Mouse (Mus musculus): ENCODE results near the gene Aox1. TPM values are rescaled to one million over a fixed set of nuclear protein-coding genes. Genes with fewer than 3 reads are reported as not detected.

The Aox1 gene
- polyA plus RNA-seq, 1 experiment from 2014 or later = 0.15 TPM

GRCm38 (mm10) chr1:58071509-58071908, 41.8 kb downstream of the Aox1 start:
- no peak overlapping the region for H3K9ac ChIP-seq (ENCODE audit: low read depth, low read length)
- DNase-seq (ENCODE audit: low spot score) (no peak), ATAC-seq (ENCODE audit: low FRiP score) (no peak)
- H3K27ac ChIP-seq (ENCODE audit: low read depth, low read length) = no peak overlapping the region
- H3K4me1 ChIP-seq (replicated peaks; ENCODE audit: control insufficient read depth, insufficient read depth, low read length) = no peaks in the 10 kb centered on the region
- no peaks in the 10 kb centered on the region for H3K36me3 ChIP-seq (ENCODE audit: control insufficient read depth, insufficient read depth, low read length)
- H3K4me2 ChIP-seq (replicated peaks; ENCODE audit: low read depth, low read length) = no peak overlapping the region
- H3K27me3 ChIP-seq (ENCODE audit: control insufficient read depth, insufficient read depth, low read length) = no peaks in the 10 kb centered on the region
- 85% methylated on average over 1 of the region's 1 CpGs for WGBS
- H3K9me3 ChIP-seq (ENCODE audit: control insufficient read depth, low read length) = no peaks in the 10 kb centered on the region
- no peak overlapping the region for H3K4me3 ChIP-seq (ENCODE audit: low read depth, low read length)

- Histone ChIP-seq H3K27me3 (ENCODE audit: control insufficient read depth, insufficient read depth, low read length) (no peaks in the 10 kb centered on the region), H3K9me3 (ENCODE audit: control insufficient read depth, low read length) (no peaks in the 10 kb centered on the region), H3K4me1 (replicated peaks; ENCODE audit: control insufficient read depth, insufficient read depth, low read length) (no peaks in the 10 kb centered on the region), H3K9ac (ENCODE audit: low read depth, low read length) (no peak overlapping the region), H3K4me2 (replicated peaks; ENCODE audit: low read depth, low read length) (no peak overlapping the region), H3K36me3 (ENCODE audit: control insufficient read depth, insufficient read depth, low read length) (no peaks in the 10 kb centered on the region), H3K4me3 (ENCODE audit: low read depth, low read length) (no peak overlapping the region), H3K27ac (ENCODE audit: low read depth, low read length) (no peak overlapping the region)
- WGBS = 68% methylated on average over 2 of the region's 2 CpGs
- ATAC-seq (ENCODE audit: low FRiP score) (no peak), DNase-seq (ENCODE audit: low spot score) (no peak)
Observed at GRCm38 (mm10) chr1:58072416-58072815, 42.7 kb downstream of the Aox1 start.

GRCm38 (mm10) chr1:58072991-58073730, 43.4 kb downstream of the Aox1 start:
- H3K4me3 ChIP-seq (ENCODE audit: low read depth, low read length) = no peak overlapping the region
- H3K9me3 ChIP-seq (ENCODE audit: control insufficient read depth, low read length) = no peaks in the 10 kb centered on the region
- H3K9ac ChIP-seq (ENCODE audit: low read depth, low read length) = no peak overlapping the region
- WGBS = 79% methylated on average over 12 of the region's 12 CpGs
- no peak overlapping the region for H3K4me2 ChIP-seq (replicated peaks; ENCODE audit: low read depth, low read length)
- no peaks in the 10 kb centered on the region for H3K27me3 ChIP-seq (ENCODE audit: control insufficient read depth, insufficient read depth, low read length)
- no peaks in the 10 kb centered on the region for H3K4me1 ChIP-seq (replicated peaks; ENCODE audit: control insufficient read depth, insufficient read depth, low read length)
- no peak for DNase-seq (ENCODE audit: low spot score)
- no peak for ATAC-seq (ENCODE audit: low FRiP score)
- H3K27ac ChIP-seq (ENCODE audit: low read depth, low read length) = no peak overlapping the region
- H3K36me3 ChIP-seq (ENCODE audit: control insufficient read depth, insufficient read depth, low read length) = no peaks in the 10 kb centered on the region

- Histone ChIP-seq H3K4me1 (replicated peaks; ENCODE audit: control insufficient read depth, insufficient read depth, low read length) (no peaks in the 10 kb centered on the region), H3K27me3 (ENCODE audit: control insufficient read depth, insufficient read depth, low read length) (no peaks in the 10 kb centered on the region), H3K36me3 (ENCODE audit: control insufficient read depth, insufficient read depth, low read length) (no peaks in the 10 kb centered on the region), H3K9me3 (ENCODE audit: control insufficient read depth, low read length) (no peaks in the 10 kb centered on the region), H3K4me2 (replicated peaks; ENCODE audit: low read depth, low read length) (no peak overlapping the region), H3K4me3 (ENCODE audit: low read depth, low read length) (no peak overlapping the region), H3K9ac (ENCODE audit: low read depth, low read length) (no peak overlapping the region), H3K27ac (ENCODE audit: low read depth, low read length) (no peak overlapping the region)
- ATAC-seq (ENCODE audit: low FRiP score) (no peak), DNase-seq (ENCODE audit: low spot score) (no peak)
- WGBS = 88% methylated on average over 2 of the region's 2 CpGs
Observed at GRCm38 (mm10) chr1:58074266-58074665, 44.5 kb downstream of the Aox1 start.

- Histone ChIP-seq H3K4me3 (ENCODE audit: low read depth, low read length) (no peak overlapping the region), H3K9me3 (ENCODE audit: control insufficient read depth, low read length) (no peaks in the 10 kb centered on the region), H3K36me3 (ENCODE audit: control insufficient read depth, insufficient read depth, low read length) (no peaks in the 10 kb centered on the region), H3K27ac (ENCODE audit: low read depth, low read length) (no peak overlapping the region), H3K9ac (ENCODE audit: low read depth, low read length) (no peak overlapping the region), H3K4me1 (replicated peaks; ENCODE audit: control insufficient read depth, insufficient read depth, low read length) (no peaks in the 10 kb centered on the region), H3K27me3 (ENCODE audit: control insufficient read depth, insufficient read depth, low read length) (no peaks in the 10 kb centered on the region), H3K4me2 (replicated peaks; ENCODE audit: low read depth, low read length) (no peak overlapping the region)
- ATAC-seq (ENCODE audit: low FRiP score) (no peak), DNase-seq (ENCODE audit: low spot score) (no peak)
Observed at GRCm38 (mm10) chr1:58077882-58078281, 48.2 kb downstream of the Aox1 start.

- Histone ChIP-seq H3K27ac (ENCODE audit: low read depth, low read length) (no peak overlapping the region), H3K4me3 (ENCODE audit: low read depth, low read length) (no peak overlapping the region), H3K27me3 (ENCODE audit: control insufficient read depth, insufficient read depth, low read length) (no peaks in the 10 kb centered on the region), H3K9ac (ENCODE audit: low read depth, low read length) (no peak overlapping the region), H3K36me3 (ENCODE audit: control insufficient read depth, insufficient read depth, low read length) (no peaks in the 10 kb centered on the region), H3K4me2 (replicated peaks; ENCODE audit: low read depth, low read length) (no peak overlapping the region), H3K4me1 (replicated peaks; ENCODE audit: control insufficient read depth, insufficient read depth, low read length) (no peaks in the 10 kb centered on the region), H3K9me3 (ENCODE audit: control insufficient read depth, low read length) (no peaks in the 10 kb centered on the region)
- DNase-seq (ENCODE audit: low spot score) = no peak
- no peak for ATAC-seq (ENCODE audit: low FRiP score)
- WGBS = 94% methylated on average over 7 of the region's 7 CpGs
Observed at GRCm38 (mm10) chr1:58078390-58078789, 48.7 kb downstream of the Aox1 start.

- ATAC-seq (ENCODE audit: low FRiP score) (no peak), DNase-seq (ENCODE audit: low spot score) (no peak)
- Histone ChIP-seq H3K27me3 (ENCODE audit: control insufficient read depth, insufficient read depth, low read length) (no peaks in the 10 kb centered on the region), H3K9me3 (ENCODE audit: control insufficient read depth, low read length) (no peaks in the 10 kb centered on the region), H3K9ac (ENCODE audit: low read depth, low read length) (no peak overlapping the region), H3K4me1 (replicated peaks; ENCODE audit: control insufficient read depth, insufficient read depth, low read length) (no peaks in the 10 kb centered on the region), H3K27ac (ENCODE audit: low read depth, low read length) (no peak overlapping the region), H3K36me3 (ENCODE audit: control insufficient read depth, insufficient read depth, low read length) (no peaks in the 10 kb centered on the region), H3K4me2 (replicated peaks; ENCODE audit: low read depth, low read length) (no peak overlapping the region), H3K4me3 (ENCODE audit: low read depth, low read length) (no peak overlapping the region)
- 89% methylated on average over 5 of the region's 5 CpGs for WGBS
Observed at GRCm38 (mm10) chr1:58079689-58080088, 50.0 kb downstream of the Aox1 start.

GRCm38 (mm10) chr1:58080446-58080845, 50.7 kb downstream of the Aox1 start:
- H3K4me3 ChIP-seq (ENCODE audit: low read depth, low read length) = no peak overlapping the region
- H3K36me3 ChIP-seq (ENCODE audit: control insufficient read depth, insufficient read depth, low read length) = no peaks in the 10 kb centered on the region
- 87% methylated on average over 4 of the region's 4 CpGs for WGBS
- no peak overlapping the region for H3K9ac ChIP-seq (ENCODE audit: low read depth, low read length)
- no peaks in the 10 kb centered on the region for H3K4me1 ChIP-seq (replicated peaks; ENCODE audit: control insufficient read depth, insufficient read depth, low read length)
- H3K4me2 ChIP-seq (replicated peaks; ENCODE audit: low read depth, low read length) = no peak overlapping the region
- H3K27me3 ChIP-seq (ENCODE audit: control insufficient read depth, insufficient read depth, low read length) = no peaks in the 10 kb centered on the region
- no peak for ATAC-seq (ENCODE audit: low FRiP score)
- no peaks in the 10 kb centered on the region for H3K9me3 ChIP-seq (ENCODE audit: control insufficient read depth, low read length)
- DNase-seq (ENCODE audit: low spot score) = no peak
- no peak overlapping the region for H3K27ac ChIP-seq (ENCODE audit: low read depth, low read length)

- Histone ChIP-seq H3K9ac (ENCODE audit: low read depth, low read length) (no peak overlapping the region), H3K4me1 (replicated peaks; ENCODE audit: control insufficient read depth, insufficient read depth, low read length) (no peaks in the 10 kb centered on the region), H3K36me3 (ENCODE audit: control insufficient read depth, insufficient read depth, low read length) (no peaks in the 10 kb centered on the region), H3K4me2 (replicated peaks; ENCODE audit: low read depth, low read length) (no peak overlapping the region), H3K27me3 (ENCODE audit: control insufficient read depth, insufficient read depth, low read length) (no peaks in the 10 kb centered on the region), H3K27ac (ENCODE audit: low read depth, low read length) (no peak overlapping the region), H3K9me3 (ENCODE audit: control insufficient read depth, low read length) (no peaks in the 10 kb centered on the region), H3K4me3 (ENCODE audit: low read depth, low read length) (no peak overlapping the region)
- DNase-seq (ENCODE audit: low spot score) (no peak), ATAC-seq (ENCODE audit: low FRiP score) (no peak)
- WGBS = 90% methylated on average over 5 of the region's 5 CpGs
Observed at GRCm38 (mm10) chr1:58081356-58081755, 51.6 kb downstream of the Aox1 start.

Measured in hindbrain, embryonic 11.5 days (tissue).